Mouse (Mus musculus) cerebellum, adult 2 months (tissue): ENCODE results near the gene Lrmda. TPM values are rescaled to one million over a fixed set of nuclear protein-coding genes. Genes with fewer than 3 reads are reported as not detected.
A peak's percentile ranks its signal among the peaks of the same experiment; 100 is the strongest.

Experiments used
- DNase-seq, 2 experiments: peaks; one replicate each; pipeline ENCODE4 v3.0.0; 2021
- H3K27ac ChIP-seq: fragments of 200-500 bp; 2 replicates; pipeline ENCODE4 v1.5.1; 2012; ENCODE audit warnings: low read length, control low read depth, inconsistent platforms; ENCODE audit not compliant: insufficient read depth
- H3K27me3 ChIP-seq: fragments of 200-500 bp; 2 replicates; pipeline ENCODE4 v1.6.1; 2012; ENCODE audit warnings: inconsistent platforms, mild to moderate bottlenecking, low read length, moderate library complexity; ENCODE audit not compliant: control insufficient read depth, insufficient read depth
- H3K4me1 ChIP-seq: fragments of 200-500 bp; 2 replicates; pipeline ENCODE4 v1.6.1; 2011; ENCODE audit warnings: low read length; ENCODE audit not compliant: control insufficient read depth, insufficient read depth
- H3K4me3 ChIP-seq: fragments of 200-500 bp; replicated peaks from 2 replicates; pipeline ENCODE3; 2011; ENCODE audit warnings: mild to moderate bottlenecking, low read depth, low read length, control low read depth; ENCODE audit not compliant: insufficient read depth
- CTCF ChIP-seq: fragments of 200-500 bp; IDR thresholded peaks from 2 replicates; pipeline ENCODE4 v1.5.1; 2011; ENCODE audit warnings: low read depth, mild to moderate bottlenecking, control low read depth, low read length, moderate library complexity, borderline replicate concordance; ENCODE audit not compliant: insufficient read depth
- POLR2A ChIP-seq: fragments of 200-500 bp; IDR thresholded peaks from 2 replicates; pipeline ENCODE4 v1.6.1; 2011; ENCODE audit warnings: low read length, control low read depth, borderline replicate concordance; ENCODE audit not compliant: insufficient read depth
- WGBS: fragments of 180-500 bp; shearing (Covaris S2); methylation state at CpG from one replicate; pipeline ENCODE4 v1.1.7; 2018; 5-methylcytosine and 5-hydroxymethylcytosine counted together
- polyA plus RNA-seq: library from polyadenylated mRNA; depleted of rRNA; stranded (reverse); fragments of >200 nt; gene quantifications from 2 replicates; pipeline ENCODE4 v1.2.3, GENCODE M21; 2012

The Lrmda gene
- polyA plus RNA-seq, 1 experiment = 0.65 TPM

DNA sequence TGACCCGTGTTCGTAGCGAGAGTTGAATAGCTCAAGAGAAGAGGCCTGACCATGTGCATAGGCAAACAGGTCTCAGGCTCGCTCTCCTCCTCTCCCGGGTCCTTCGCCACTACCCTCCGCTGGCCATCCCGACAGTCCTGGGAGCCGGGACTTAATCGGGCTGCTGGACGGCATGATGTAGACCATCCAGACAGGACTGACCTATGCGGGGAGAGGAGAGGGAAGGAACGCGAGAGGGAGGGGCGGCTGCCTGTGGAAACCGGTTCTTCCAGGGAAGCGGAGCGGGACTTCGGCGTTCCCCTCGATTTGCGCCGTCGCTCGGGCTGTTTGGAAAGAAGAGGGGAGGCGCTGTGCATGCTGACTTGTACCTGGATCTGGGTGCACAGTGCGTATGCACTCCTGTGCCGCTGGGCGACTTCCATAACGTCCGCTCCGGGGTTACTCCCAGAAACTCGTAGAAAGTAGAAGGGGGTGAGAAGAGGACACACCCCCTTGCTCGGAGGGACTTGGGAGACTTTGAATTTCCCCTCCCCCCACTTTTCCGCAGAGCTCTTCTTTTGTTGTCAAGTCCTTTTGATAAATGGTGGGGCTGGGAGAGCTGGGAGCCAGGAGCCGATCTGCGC, 30.1 kb upstream of the Lrmda start, which contains the start of gene Zfp503:
TSS of gene Zfp503 (minus strand) at position 311 of the 623 bp plus-strand sequence.
- peak within 1 kb of the TSS; percentile 43 for H3K4me3 ChIP-seq
- TF ChIP-seq CTCF = no peak
- no peak for TF ChIP-seq POLR2A
- peak; percentile 9 to 29 for DNase-seq
- peaks cover 3% of the 10 kb centered on the region; the same call in 1 of the 2 replicates for H3K27me3 ChIP-seq
- H3K4me1 ChIP-seq = no peaks in the 10 kb centered on the region; the same call in 1 of the 2 replicates
- no peak within 1 kb of the TSS for H3K27ac ChIP-seq
- WGBS = 1% methylated on average over 37 of the region's 37 CpGs

DNA sequence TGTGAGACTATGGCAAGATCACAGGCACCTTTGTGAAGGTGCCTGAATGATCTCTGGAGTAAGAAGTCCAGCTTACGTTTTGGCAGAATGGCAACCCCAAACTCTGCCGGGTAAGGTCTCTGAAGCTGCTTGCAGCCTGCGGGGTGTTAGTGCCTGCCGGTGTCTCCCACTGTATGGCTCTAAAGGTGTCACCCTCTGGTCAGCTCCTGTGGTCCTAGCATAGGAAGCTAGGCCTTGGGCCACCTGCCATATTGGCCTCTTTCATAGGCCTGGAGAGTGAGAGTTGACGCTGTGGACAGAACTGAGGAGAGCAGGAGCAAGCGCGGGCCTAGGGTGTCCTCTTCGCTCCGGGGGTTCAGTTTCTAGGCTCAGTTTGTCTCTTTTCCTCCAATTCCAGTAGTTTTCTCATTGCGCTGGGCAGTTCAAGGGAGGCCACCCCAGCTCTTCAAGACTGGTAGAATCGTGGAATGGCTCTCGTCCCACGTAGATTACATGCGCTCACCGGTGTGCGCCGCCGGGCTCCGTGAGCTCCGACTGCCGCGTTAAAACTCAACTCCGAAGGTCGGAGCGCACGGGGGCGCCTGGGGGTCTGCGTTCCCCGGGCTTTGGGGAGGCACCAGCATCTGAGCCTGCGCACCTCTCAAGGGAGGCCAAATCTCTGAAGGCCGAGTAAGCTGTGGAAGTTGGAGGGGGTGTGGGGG, 29.0 kb upstream of the Lrmda start:
- Histone ChIP-seq H3K27ac (no peak overlapping the region), H3K4me3 (no peak overlapping the region), H3K27me3 (peaks cover 3% of the 10 kb centered on the region; the same call in 1 of the 2 replicates), H3K4me1 (no peaks in the 10 kb centered on the region; the same call in 1 of the 2 replicates)
- no peak for TF ChIP-seq CTCF
- no peak for TF ChIP-seq POLR2A
- no peak for DNase-seq
- 28% methylated on average over 31 of the region's 31 CpGs for WGBS

DNA sequence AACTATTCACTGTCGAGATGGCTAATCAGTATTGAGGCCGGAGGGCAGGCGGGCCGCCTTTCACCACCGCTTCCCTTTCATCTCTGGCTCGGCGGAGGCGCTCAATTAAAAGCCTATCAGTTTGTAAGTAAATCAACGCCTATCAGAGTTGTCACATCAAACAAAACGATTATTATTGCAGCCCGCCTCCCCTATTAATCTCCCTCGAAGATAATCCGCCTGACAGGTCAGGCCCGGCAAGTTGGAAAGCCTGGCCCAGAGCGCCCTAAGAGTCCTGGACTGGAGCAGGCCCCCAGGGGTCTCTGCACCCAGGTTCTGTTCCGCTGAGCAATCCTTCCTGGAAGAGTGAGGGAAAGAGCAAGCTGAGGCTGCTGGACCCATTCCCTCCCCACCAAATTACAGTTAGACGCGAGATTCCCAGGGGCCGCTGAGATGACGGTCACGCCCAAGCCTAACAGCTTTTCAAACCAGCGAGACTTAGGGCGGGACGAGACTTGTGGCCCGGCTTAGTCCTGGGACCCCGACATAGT, 28.2 kb upstream of the Lrmda start:
- no peaks in the 10 kb centered on the region for H3K4me1 ChIP-seq

DNA sequence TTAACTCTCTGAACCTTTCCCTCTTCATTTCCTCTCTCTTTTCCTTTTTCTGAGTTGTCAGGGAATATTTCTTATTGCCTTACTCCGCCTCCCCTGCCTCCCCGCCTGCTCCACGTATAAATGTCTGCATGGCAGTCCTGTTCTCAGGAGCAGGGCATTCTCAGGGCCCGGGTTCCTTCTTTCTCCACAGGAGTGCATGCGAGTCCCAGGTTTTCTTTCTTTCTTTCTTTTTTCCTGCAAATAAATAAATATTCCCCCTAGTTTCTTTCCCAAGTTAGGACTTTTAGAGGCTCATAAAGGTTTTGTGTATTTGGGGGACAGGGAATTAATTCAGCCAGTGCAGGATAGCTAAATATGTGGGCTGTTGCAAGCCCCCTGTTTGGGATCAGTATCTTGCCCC, 27.7 kb upstream of the Lrmda start:
- peaks cover 3% of the 10 kb centered on the region; the same call in 1 of the 2 replicates for H3K27me3 ChIP-seq
- no peak for DNase-seq
- TF ChIP-seq POLR2A (no peak), CTCF (no peak)
- H3K27ac ChIP-seq = no peak overlapping the region
- WGBS = 61% methylated on average over 5 of the region's 5 CpGs
- H3K4me1 ChIP-seq = no peaks in the 10 kb centered on the region
- no peak overlapping the region for H3K4me3 ChIP-seq

More for the DNA sequence above, 28.2 kb upstream of the Lrmda start:
- no peak for TF ChIP-seq CTCF
- TF ChIP-seq POLR2A = no peak
- Histone ChIP-seq H3K27me3 (peaks cover 3% of the 10 kb centered on the region; the same call in 1 of the 2 replicates), H3K4me3 (no peak overlapping the region), H3K27ac (no peak overlapping the region)
- 27% methylated on average over 26 of the region's 26 CpGs for WGBS
- DNase-seq = no peak

DNA sequence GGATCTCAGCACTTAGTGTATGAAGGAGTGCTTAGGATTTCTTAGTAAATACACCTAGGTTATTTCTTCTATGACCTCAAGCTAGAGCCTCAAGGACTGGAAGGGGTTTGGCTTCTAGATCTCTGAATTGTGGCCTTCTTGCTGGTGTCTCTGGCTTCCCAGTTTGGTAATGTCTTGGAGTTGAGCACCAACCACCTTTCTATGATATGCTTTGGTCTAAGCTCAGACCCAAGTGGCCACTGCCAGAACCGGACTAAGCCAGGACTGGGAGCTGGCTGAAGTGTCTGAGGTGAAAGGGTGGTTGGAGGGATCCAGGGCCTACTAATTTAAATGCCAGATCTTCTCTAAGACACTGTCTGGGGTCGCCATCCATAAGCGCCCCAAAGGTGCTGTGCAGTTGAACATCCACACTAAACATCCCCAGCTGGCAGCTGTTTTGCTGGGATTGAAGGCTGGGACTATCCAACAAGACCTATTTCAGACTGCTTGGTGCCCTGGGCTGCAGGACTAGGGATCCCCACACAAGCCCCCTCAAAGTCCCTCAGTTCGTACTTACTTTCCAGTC, 27.1 kb upstream of the Lrmda start:
- no peak for TF ChIP-seq POLR2A
- TF ChIP-seq CTCF = no peak
- Histone ChIP-seq H3K27ac (no peak overlapping the region), H3K27me3 (peaks cover 2% of the 10 kb centered on the region; the same call in 1 of the 2 replicates), H3K4me3 (no peak overlapping the region), H3K4me1 (no peaks in the 10 kb centered on the region)
- 91% methylated on average over 4 of the region's 4 CpGs for WGBS
- no peak for DNase-seq

DNA sequence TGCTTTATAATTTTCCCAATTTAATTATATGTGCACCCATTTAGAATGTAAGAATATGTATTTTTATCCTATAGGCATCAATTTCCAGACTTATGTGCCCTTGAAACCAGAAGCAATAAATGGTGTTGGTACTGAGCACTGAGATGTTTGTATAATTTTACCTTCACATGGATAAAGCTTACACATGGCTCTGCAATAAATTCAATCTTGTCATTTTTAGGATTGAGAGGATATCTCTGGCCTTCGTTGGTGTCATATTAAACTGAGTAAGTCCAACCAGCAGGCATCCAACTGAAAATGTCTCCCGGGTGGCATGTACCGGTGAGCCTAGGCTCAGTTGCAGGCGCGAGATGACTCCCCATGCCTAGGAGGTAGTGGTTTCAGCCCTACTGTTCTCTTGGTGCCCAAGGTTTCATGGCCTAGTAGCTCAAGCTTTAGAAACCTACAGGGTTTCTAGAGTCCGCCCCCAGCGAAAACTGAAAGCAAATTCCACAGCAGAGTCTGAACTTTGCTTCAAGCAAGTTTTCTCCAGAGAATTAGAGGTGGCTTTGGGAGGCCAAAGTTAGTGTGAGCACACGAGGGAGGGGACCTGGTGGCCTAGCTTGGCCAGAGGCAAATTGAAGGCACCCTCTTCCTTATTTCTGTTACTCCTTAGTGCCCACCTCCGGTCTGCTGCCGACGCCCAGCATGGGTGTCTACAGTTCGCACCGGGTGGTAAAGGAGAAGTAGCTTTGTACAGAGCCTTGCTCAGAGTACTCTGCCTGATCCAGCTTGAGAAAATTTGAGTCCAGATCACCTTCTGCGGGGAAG, 26.1 kb upstream of the Lrmda start:
- no peak overlapping the region for H3K4me3 ChIP-seq
- no peaks in the 10 kb centered on the region for H3K4me1 ChIP-seq
- 59% methylated on average over 14 of the region's 14 CpGs for WGBS
- H3K27me3 ChIP-seq = peaks cover 2% of the 10 kb centered on the region; the same call in 1 of the 2 replicates
- TF ChIP-seq POLR2A = no peak
- no peak for TF ChIP-seq CTCF
- DNase-seq = no peak
- no peak overlapping the region for H3K27ac ChIP-seq
